Mouse (Mus musculus): Measurements from ENCODE around the gene Pp2d1.

DNA sequence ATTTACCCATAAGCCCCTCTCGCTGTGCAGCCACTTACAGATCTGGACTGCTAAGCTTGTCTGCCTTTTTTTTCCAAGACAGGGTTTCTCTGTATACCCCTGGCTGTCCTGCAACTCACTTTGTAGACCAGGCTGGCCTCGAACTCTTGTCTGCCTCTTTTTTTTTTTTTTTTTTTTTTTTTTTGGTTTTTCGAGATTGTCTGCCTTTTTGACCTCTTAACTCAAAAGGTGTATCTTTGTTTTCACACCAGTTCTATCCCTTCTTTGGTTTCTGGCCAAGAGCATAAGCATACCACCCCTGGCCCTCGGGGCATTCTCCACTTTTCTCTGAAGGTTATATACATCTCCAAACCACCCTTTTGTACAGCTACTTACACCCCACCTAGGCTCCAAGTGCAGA is 25.6 kb upstream of the Pp2d1 start:
- TF ChIP-seq POLR2A (IDR thresholded peaks at IDR 0.05; ENCODE audit: low read depth, low read length) (no peak), CTCF (IDR thresholded peaks at IDR 0.05; ENCODE audit: borderline replicate concordance, insufficient read depth, low read length) (no peak)
